Mouse (Mus musculus) embryonic facial prominence, embryonic 10.5 days (tissue): ENCODE results near the gene Pla2g7. TPM values are rescaled to one million over a fixed set of nuclear protein-coding genes. Genes with fewer than 3 reads are reported as not detected.

ENCODE experiments used
- DNase-seq: peaks from one replicate; pipeline ENCODE4 v3.0.0-alpha.2; 2017; ENCODE audit warnings: low spot score
- H3K27ac ChIP-seq: fragments of 300-500 bp; sonication (generic); replicated peaks from 2 replicates; pipeline ENCODE4 v1.5.1; 2016; ENCODE audit warnings: mild to moderate bottlenecking
- H3K27me3 ChIP-seq: fragments of 300-500 bp; sonication (generic); replicated peaks from 2 replicates; pipeline ENCODE4 v1.6.1; 2016; ENCODE audit warnings: low read depth, mild to moderate bottlenecking; ENCODE audit not compliant: poor library complexity, severe bottlenecking
- H3K36me3 ChIP-seq: fragments of 300-500 bp; sonication (generic); replicated peaks from 2 replicates; pipeline ENCODE4 v1.6.1; 2016; ENCODE audit warnings: mild to moderate bottlenecking, moderate library complexity
- H3K4me1 ChIP-seq: fragments of 300-500 bp; sonication (generic); 2 replicates; pipeline ENCODE4 v1.6.1; 2016
- H3K4me3 ChIP-seq: fragments of 300-500 bp; sonication (generic); 2 replicates; pipeline ENCODE4 v1.5.1; 2016; ENCODE audit warnings: mild to moderate bottlenecking, moderate library complexity
- H3K9me3 ChIP-seq: fragments of 300-500 bp; sonication (generic); 2 replicates; pipeline ENCODE4 v1.6.1; 2016; ENCODE audit warnings: mild to moderate bottlenecking
- WGBS: fragments of 180-500 bp; shearing (Covaris S2); methylation state at CpG from one replicate; pipeline ENCODE4 v1.1.7; 2016; 5-methylcytosine and 5-hydroxymethylcytosine counted together
- polyA plus RNA-seq: library from polyadenylated mRNA; unstranded; fragments of >200 nt; fragmentation: Nextera tagmentation; extraction: Ambion mirVana; gene quantifications from 2 replicates; pipeline ENCODE4 v1.2.1, GENCODE M21; 2016

Gene Pla2g7
- polyA plus RNA-seq, 1 experiment from 2014 or later: 5.1 TPM

- Histone ChIP-seq H3K36me3 (no peaks in the 10 kb centered on the region), H3K27me3 (no peaks in the 10 kb centered on the region), H3K4me3 (no peak overlapping the region), H3K4me1 (peaks cover 19% of the 10 kb centered on the region), H3K9me3 (no peaks in the 10 kb centered on the region), H3K27ac (no peak overlapping the region)
- DNase-seq: no peak
- 81% methylated on average over 12 of the region's 12 CpGs for WGBS
Observed at GRCm38 (mm10) chr17:43554516-43555403, 13.1 kb upstream of the Pla2g7 start.

GRCm38 (mm10) chr17:43557104-43557503 lies 10.8 kb upstream of the Pla2g7 start:
- Histone ChIP-seq H3K4me1 (0 out of 2 replicates have a peak, but pooled peaks cover 9% of the 10 kb centered on the region), H3K4me3 (no peak overlapping the region), H3K9me3 (no peaks in the 10 kb centered on the region), H3K36me3 (no peaks in the 10 kb centered on the region), H3K27ac (no peak overlapping the region), H3K27me3 (no peaks in the 10 kb centered on the region)
- no peak for DNase-seq
- 88% methylated on average over 4 of the region's 4 CpGs for WGBS

DNA sequence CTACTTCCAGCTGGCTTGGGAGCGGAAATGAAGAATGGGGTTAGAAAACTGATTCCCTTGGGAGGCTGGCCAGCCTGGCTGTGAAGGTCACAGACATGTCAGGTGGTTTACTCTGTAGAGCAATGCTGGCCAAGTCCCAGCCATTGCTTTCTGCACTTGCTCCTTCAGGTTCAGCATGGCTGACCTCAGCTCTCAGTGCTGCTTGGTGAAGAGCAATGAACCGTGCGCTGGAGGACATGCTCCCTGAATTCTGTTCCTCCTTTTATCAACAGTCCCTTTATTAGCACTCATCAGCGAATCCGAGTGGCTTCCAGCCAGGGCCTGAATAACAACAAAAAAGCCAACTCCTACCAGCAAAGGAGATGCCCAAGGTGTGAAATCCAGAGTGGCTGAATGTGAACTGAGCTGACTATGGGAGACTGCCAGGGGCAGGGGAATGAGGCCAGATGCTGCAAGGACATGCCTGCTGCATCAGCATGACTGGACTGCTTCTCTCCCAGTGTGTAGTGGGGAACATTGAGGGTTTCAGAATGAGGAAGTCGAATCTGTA lies 10.3 kb upstream of the Pla2g7 start:
- WGBS: 68% methylated on average over 6 of the region's 6 CpGs
- H3K4me3 ChIP-seq: no peak overlapping the region
- no peak overlapping the region for H3K27ac ChIP-seq
- H3K9me3 ChIP-seq: no peaks in the 10 kb centered on the region
- no peaks in the 10 kb centered on the region for H3K27me3 ChIP-seq
- DNase-seq: no peak
- H3K36me3 ChIP-seq: no peaks in the 10 kb centered on the region
- H3K4me1 ChIP-seq: 0 out of 2 replicates have a peak, but pooled peaks cover 9% of the 10 kb centered on the region

DNA sequence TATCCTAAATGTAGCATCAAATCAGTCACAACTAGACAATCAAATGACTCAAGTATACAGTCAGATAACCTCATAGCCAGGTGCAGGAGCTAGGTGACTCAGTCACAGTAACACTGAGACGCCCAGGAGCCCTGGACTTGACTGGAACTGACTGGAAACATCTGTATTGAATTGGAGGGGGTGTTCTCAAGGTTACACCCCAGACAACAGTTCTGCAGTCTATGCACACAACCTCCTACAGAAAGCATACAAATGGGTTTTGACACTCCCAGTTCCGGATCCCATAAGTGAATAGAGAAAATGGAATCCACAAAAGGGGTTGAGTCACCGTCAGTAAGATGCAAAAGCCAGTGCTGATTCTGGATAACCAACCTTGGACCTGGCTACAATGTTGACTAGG lies 9.2 kb upstream of the Pla2g7 start:
- H3K36me3 ChIP-seq: no peaks in the 10 kb centered on the region
- 85% methylated on average over 3 of the region's 3 CpGs for WGBS
- H3K4me3 ChIP-seq: no peak overlapping the region
- H3K27ac ChIP-seq: no peak overlapping the region
- H3K27me3 ChIP-seq: no peaks in the 10 kb centered on the region
- DNase-seq: no peak
- H3K4me1 ChIP-seq: 0 out of 2 replicates have a peak, but pooled peaks cover 9% of the 10 kb centered on the region
- no peaks in the 10 kb centered on the region for H3K9me3 ChIP-seq

DNA sequence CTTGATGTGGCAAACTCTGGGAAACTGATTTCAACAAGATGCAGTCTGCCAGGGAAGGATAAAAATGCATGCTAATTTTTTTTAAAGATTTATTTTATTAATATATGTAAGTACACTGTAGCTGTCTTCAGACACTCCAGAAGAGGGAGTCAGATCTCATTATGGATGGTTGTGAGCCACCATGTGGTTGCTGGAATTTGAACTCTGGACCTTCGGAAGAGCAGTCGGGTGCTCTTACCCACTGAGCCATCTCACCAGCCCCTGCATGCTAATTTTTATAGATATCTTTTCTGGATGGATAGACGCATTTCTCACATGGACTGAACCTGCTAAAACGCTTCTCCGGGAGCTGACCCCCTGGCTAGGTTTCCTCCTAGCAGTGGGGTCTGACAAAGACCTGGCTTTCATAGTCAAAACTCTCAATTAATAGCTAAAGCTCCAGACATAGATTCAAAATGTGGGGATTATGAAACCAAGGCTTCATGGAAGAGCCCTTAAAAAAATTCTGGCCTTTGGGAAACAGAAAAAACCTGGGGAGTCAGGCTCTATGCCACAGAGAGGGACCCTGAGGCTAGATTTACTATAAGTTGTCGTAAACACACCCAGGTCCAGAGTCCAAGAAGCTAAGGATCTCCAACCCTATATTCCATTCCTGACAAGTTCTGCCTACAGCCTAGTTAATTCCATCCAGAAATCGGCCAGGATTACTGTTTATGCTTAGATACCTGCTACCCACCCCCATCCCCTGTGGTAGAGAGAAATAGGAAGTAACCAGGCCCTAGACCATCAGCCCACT lies 4.5 kb upstream of the Pla2g7 start:
- Histone ChIP-seq H3K9me3 (no peaks in the 10 kb centered on the region), H3K4me1 (peaks cover 12% of the 10 kb centered on the region), H3K27me3 (no peaks in the 10 kb centered on the region), H3K27ac (no peak overlapping the region), H3K4me3 (no peak overlapping the region), H3K36me3 (no peaks in the 10 kb centered on the region)
- 91% methylated on average over 7 of the region's 7 CpGs for WGBS
- DNase-seq: no peak

GRCm38 (mm10) chr17:43567593-43567991 lies 306 bp upstream of the Pla2g7 start:
- no peaks in the 10 kb centered on the region for H3K36me3 ChIP-seq
- H3K27me3 ChIP-seq: peaks cover 9% of the 10 kb centered on the region; the same call in 1 of the 2 replicates
- peaks cover 17% of the 10 kb centered on the region for H3K4me1 ChIP-seq
- H3K27ac ChIP-seq: peak overlapping the region; percentile 66
- DNase-seq: peak; percentile 30
- no peaks in the 10 kb centered on the region for H3K9me3 ChIP-seq
- H3K4me3 ChIP-seq: peak overlapping the region; percentile 65
- WGBS: 7% methylated on average over 12 of the region's 12 CpGs

DNA sequence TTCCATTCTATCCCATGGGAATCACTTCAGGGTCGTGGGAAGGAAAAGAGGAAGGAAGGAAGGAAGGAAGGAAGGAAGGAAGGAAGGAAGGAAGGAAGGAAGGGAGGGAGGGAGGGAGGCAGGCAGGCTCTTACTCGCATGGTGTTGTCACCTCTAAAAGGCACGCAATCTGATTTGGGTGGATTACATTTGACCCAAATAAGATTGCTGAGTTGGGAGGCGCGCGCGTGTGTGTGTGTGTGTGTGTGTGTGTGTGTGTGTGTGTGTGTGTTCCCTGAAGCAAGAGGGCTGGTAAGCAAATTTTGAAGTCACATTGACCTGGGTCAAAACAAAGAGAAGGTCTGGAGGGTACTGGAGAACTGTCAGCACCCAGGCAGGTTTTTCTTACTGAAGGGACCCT lies 1.4 kb downstream of the Pla2g7 start:
- Histone ChIP-seq H3K27ac (no peak overlapping the region), H3K36me3 (no peaks in the 10 kb centered on the region), H3K4me3 (no peak overlapping the region), H3K4me1 (peaks cover 21% of the 10 kb centered on the region), H3K9me3 (no peaks in the 10 kb centered on the region), H3K27me3 (peaks cover 9% of the 10 kb centered on the region; the same call in 1 of the 2 replicates)
- 65% methylated on average over 7 of the region's 7 CpGs for WGBS
- DNase-seq: no peak

DNA sequence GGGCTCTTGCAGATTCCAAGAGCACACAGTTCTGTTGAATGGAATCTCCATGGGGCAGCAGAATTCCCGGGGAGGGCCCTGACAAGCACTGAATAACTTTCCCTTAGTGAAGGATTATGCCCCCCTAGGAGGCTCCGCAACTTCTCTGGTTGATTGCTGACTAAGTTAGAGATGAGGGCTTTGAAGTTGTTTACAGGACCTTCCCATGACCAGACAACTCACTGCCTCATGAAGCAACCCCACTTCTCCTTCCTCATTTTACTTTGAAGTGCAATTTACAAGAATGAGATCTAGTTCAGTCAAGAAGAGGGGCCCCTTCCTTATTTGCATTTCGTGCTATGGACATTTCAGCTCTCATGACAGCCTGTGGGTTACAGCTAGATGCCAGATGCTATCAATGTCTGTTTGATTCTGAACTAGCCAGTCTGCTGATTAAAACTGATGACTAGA lies 5.8 kb downstream of the Pla2g7 start:
- Histone ChIP-seq H3K9me3 (no peaks in the 10 kb centered on the region), H3K36me3 (no peaks in the 10 kb centered on the region), H3K4me1 (peaks cover 6% of the 10 kb centered on the region; the same call in 1 of the 2 replicates), H3K4me3 (no peak overlapping the region), H3K27ac (no peak overlapping the region), H3K27me3 (peaks cover 9% of the 10 kb centered on the region; the same call in 1 of the 2 replicates)
- no peak for DNase-seq
- 35% methylated on average over 3 of the region's 3 CpGs for WGBS

DNA sequence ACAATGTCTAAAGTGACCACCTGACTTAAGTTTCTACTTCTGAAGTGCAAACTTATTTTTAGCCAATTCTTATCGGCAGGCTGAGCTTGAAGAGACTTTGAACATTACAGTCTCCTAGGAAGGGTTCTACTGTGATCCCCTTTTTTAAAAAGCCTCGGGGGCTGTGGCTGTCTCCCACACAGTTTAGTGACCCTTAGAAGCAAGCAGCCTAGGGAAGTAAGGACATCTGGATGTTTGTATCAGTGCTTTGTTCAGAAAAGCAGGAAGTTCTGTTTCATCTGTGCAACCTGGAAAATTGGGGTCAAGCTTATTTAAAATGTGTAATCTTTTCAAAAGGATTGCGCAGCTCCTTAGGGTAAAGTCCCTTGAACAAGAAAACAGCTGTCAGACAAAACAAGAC lies 12.6 kb downstream of the Pla2g7 start:
- WGBS: 21% methylated on average over 3 of the region's 3 CpGs
- no peak for DNase-seq
- peak overlapping the region; percentile 79 for H3K27ac ChIP-seq

DNA sequence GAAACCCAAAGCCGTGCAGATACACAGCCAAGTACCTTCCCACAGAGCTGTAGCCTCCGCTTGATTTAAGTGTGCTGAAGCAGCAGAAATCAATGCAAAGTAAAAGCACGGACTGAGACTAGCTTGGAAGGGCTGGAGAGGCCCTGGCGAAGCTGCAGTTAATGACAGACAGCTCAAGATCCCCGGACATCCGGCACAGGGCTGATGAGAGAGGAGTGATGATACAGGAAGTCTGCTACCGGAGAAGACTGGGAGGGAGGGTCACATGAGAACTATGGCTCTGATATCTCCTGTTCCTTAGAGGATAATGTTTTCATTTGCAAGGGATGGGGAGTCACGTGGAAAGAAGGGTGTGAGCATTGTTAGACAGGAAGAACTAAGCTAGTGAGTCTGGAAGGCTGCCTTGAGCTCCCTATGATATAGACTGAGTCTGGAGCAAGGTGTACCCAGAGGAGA lies 13.1 kb downstream of the Pla2g7 start:
- Histone ChIP-seq H3K27me3 (no peaks in the 10 kb centered on the region), H3K27ac (peak overlapping the region; percentile 79), H3K36me3 (no peaks in the 10 kb centered on the region), H3K9me3 (no peaks in the 10 kb centered on the region), H3K4me3 (peak overlapping the region; percentile 30; the same call in 1 of the 2 replicates), H3K4me1 (peaks cover 35% of the 10 kb centered on the region)
- DNase-seq: peak; percentile 55
- WGBS: 17% methylated on average over 8 of the region's 8 CpGs

More for the DNA sequence above, 12.6 kb downstream of the Pla2g7 start:
- no peaks in the 10 kb centered on the region for H3K27me3 ChIP-seq
- no peaks in the 10 kb centered on the region for H3K9me3 ChIP-seq
- H3K36me3 ChIP-seq: no peaks in the 10 kb centered on the region
- no peak overlapping the region for H3K4me3 ChIP-seq
- peaks cover 35% of the 10 kb centered on the region for H3K4me1 ChIP-seq

DNA sequence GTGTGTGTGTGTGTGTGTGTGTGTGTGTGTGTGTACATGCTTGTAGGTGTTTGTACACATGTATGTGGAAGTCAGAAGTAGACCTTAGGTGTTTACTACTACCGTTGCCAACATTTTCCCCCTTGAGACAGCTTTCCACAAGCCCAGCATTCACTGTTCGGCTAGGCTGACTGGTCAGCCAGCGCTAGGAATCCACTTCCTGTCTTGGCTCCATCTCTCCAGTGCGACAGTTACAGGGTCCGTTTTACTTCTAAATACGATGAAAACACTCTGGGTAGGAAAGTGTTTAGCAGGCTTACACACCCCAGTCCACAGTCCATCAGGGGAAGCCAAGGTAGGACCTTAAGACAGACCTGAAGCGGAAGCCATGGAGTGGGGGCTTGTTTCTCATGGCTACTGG lies 16.9 kb downstream of the Pla2g7 start:
- Histone ChIP-seq H3K27me3 (no peaks in the 10 kb centered on the region), H3K9me3 (no peaks in the 10 kb centered on the region), H3K4me1 (peaks cover 32% of the 10 kb centered on the region), H3K4me3 (no peak overlapping the region), H3K36me3 (no peaks in the 10 kb centered on the region), H3K27ac (no peak overlapping the region)
- 80% methylated on average over 7 of the region's 7 CpGs for WGBS
- no peak for DNase-seq

DNA sequence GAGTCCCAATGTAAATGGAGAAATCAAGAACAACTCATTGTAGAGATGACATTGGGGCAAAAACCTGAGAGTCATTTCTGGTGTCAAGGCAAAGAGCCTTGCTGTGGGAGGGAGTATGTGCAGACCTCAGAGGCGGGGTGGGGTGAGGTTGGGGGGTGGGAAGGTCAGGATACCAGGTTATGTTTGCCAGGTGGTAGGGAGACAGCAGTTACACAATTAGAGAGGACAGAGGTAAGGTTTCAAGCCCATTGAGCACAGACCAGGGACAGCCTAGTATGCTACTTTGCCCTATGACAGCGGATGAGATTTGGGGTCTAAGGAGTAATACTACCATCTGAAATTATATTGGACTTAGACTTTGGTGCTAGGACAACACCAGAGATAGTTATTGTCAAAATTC lies 19.4 kb downstream of the Pla2g7 start:
- 88% methylated on average over 2 of the region's 2 CpGs for WGBS

More for the DNA sequence above, 19.4 kb downstream of the Pla2g7 start:
- no peak for DNase-seq
- no peak overlapping the region for H3K4me3 ChIP-seq
- H3K27me3 ChIP-seq: no peaks in the 10 kb centered on the region
- H3K4me1 ChIP-seq: peaks cover 10% of the 10 kb centered on the region
- H3K27ac ChIP-seq: no peak overlapping the region
- no peaks in the 10 kb centered on the region for H3K36me3 ChIP-seq
- no peaks in the 10 kb centered on the region for H3K9me3 ChIP-seq
